Mouse (Mus musculus) hindbrain, embryonic 11.5 days (tissue): ENCODE results near the gene Maml3. TPM values are rescaled to one million over a fixed set of nuclear protein-coding genes. Genes with fewer than 3 reads are reported as not detected.

Experiments
- ATAC-seq: fragments of 200-750 bp; cut with Nextera tagmentation; 2 replicates; pipeline ENCODE4 v1.8.0; 2017; ENCODE audit warnings: mild to moderate bottlenecking, moderate TSS enrichment, moderate library complexity; ENCODE audit not compliant: low FRiP score
- DNase-seq: peaks from one replicate; pipeline ENCODE4 v3.0.0-alpha.2; 2015; ENCODE audit warnings: low spot score
- H3K27ac ChIP-seq: fragments of 300-500 bp; sonication (generic); 2 replicates; pipeline ENCODE4 v1.5.1; 2014; ENCODE audit warnings: mild to moderate bottlenecking, low read depth, low read length
- H3K27me3 ChIP-seq: fragments of 300-500 bp; sonication (generic); 2 replicates; pipeline ENCODE4 v1.6.1; 2014; ENCODE audit warnings: mild to moderate bottlenecking, low read length, moderate library complexity, mixed read lengths; ENCODE audit not compliant: control insufficient read depth, insufficient read depth
- H3K36me3 ChIP-seq: fragments of 300-500 bp; sonication (generic); 2 replicates; pipeline ENCODE4 v1.6.1; 2014; ENCODE audit warnings: mild to moderate bottlenecking, low read length, moderate library complexity, mixed read lengths; ENCODE audit not compliant: control insufficient read depth, insufficient read depth
- H3K4me1 ChIP-seq: fragments of 300-500 bp; sonication (generic); replicated peaks from 2 replicates; pipeline ENCODE4 v1.6.1; 2014; ENCODE audit warnings: low read length, mixed read lengths; ENCODE audit not compliant: control insufficient read depth, insufficient read depth
- H3K4me2 ChIP-seq: fragments of 300-500 bp; sonication (generic); replicated peaks from 2 replicates; pipeline ENCODE4 v1.6.1; 2014; ENCODE audit warnings: mild to moderate bottlenecking, low read depth, low read length
- H3K4me3 ChIP-seq: fragments of 300-500 bp; sonication (generic); 2 replicates; pipeline ENCODE4 v1.5.1; 2014; ENCODE audit warnings: low read depth, low read length
- H3K9ac ChIP-seq: fragments of 300-500 bp; sonication (generic); 2 replicates; pipeline ENCODE4 v1.6.1; 2014; ENCODE audit warnings: low read depth, low read length
- H3K9me3 ChIP-seq: fragments of 300-500 bp; sonication (generic); 2 replicates; pipeline ENCODE4 v1.6.1; 2016; ENCODE audit warnings: low read length; ENCODE audit not compliant: control insufficient read depth
- WGBS: fragments of 180-500 bp; shearing (Covaris S2); extraction: QIAGEN DNeasy Blood & Tissue Kit; methylation state at CpG from one replicate; pipeline ENCODE4 v1.1.7; 2014; 5-methylcytosine and 5-hydroxymethylcytosine counted together
- polyA plus RNA-seq: library from polyadenylated mRNA; unstranded; fragments of >200 nt; fragmentation: Nextera tagmentation; extraction: Ambion mirVana; gene quantifications from 2 replicates; pipeline ENCODE4 v1.2.1, GENCODE M21; 2014

Maml3 gene
- polyA plus RNA-seq, 1 experiment from 2014 or later = 7.5 TPM

DNA sequence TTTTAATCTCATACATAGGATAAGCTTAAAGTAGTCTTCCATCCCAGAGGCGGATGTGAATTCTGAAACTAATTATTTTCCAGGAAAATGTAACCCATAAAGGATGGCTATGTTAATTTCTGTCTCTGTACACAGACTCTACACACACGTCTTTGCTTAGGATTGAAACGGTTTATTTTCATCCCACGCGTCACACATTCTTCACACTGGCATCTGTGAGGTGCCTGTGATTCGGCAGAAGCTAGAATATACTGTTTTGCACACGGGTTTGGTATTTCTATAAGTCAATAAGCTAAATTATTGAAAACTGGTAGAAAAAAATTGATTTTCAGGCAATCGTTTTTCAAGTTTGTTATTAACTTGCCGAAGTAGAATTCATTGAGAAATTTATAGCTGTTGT, 4.0 kb downstream of the Maml3 start:
- no peaks in the 10 kb centered on the region for H3K4me1 ChIP-seq
- H3K4me2 ChIP-seq = peak overlapping the region; percentile 80
- H3K9me3 ChIP-seq = no peaks in the 10 kb centered on the region
- ATAC-seq (no peak), DNase-seq (peak; percentile 12)
- WGBS = 49% methylated on average over 9 of the region's 9 CpGs
- H3K9ac ChIP-seq = peak overlapping the region; percentile 92; the same call in 1 of the 2 replicates
- no peaks in the 10 kb centered on the region for H3K27me3 ChIP-seq
- no peaks in the 10 kb centered on the region for H3K36me3 ChIP-seq
- peak overlapping the region; percentile 98 for H3K27ac ChIP-seq
- peak overlapping the region; percentile 87; the same call in 1 of the 2 replicates for H3K4me3 ChIP-seq

DNA sequence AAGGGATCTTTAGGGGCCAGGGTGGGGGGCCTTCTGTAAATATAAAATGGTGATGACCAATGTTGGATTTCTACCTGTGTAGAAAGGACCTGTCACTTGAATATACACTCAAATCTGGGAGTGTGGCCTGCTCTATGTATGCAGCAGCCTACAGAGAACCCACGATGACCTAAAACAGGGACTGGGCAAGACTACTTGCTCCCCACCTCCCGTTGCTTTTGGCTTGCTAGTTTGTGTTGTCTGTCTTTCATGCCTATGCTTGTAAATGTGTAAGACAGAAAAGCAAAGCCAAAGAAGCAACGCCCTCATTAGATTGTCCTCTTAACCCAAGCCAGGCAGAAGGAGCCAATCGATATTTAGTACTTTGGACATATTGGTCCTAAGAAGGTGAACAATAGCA, 4.6 kb downstream of the Maml3 start:
- Histone ChIP-seq H3K27me3 (no peaks in the 10 kb centered on the region), H3K27ac (no peak overlapping the region), H3K9me3 (no peaks in the 10 kb centered on the region), H3K4me1 (no peaks in the 10 kb centered on the region), H3K9ac (no peak overlapping the region), H3K36me3 (no peaks in the 10 kb centered on the region), H3K4me3 (no peak overlapping the region), H3K4me2 (no peak overlapping the region)
- WGBS = 85% methylated on average over 4 of the region's 4 CpGs
- ATAC-seq (no peak), DNase-seq (no peak)

DNA sequence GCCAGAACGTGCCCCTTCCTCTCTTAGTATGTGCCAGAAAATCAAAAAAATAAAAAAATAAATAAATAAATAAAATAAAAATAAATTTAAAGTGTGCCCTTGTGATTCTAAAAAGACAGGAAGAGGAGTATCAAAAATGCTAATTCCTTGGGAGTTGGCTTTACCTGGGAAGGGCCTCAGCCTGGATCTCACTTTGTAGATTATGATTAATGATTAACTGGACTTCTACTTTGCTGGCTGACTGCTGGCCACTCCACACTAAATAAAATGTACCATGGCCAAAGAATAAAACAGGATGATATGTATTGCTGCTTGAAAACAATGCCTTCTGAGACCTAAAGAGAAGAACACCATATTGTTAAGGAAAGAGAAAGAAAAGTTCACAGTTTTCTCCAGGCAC, 5.6 kb downstream of the Maml3 start:
- no peak for DNase-seq
- whole genome bisulfite sequencing = 76% methylated on average over 1 of the region's 1 CpGs
- ATAC-seq = no peak

DNA sequence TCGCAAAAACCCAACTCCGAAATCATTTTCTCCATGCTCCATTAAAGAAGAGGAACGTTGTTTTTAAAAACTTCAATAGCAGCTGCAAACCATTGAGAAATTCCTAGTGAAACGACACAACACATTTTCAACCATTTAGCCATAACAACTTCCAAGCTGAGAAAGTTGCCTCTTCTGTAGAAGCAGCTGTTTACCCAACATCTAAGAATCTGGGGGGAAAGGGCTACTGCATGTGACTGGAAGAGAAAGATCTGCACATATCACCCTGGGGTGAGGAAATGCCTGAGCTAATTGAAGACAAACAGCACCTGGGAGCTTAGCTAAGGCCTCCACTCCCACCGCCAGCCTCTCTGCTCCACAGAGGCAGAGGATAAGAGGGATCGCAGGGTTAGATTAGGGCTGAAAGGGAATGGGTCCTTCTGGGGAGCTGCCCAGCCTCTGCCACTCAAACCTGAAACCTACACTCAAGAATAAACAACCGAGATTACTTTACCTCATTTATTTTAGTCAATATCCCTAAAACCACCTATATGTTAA, 13.5 kb downstream of the Maml3 start:
- ATAC-seq (no peak), DNase-seq (no peak)
- WGBS = 55% methylated on average over 7 of the region's 7 CpGs

More for the DNA sequence above, 5.6 kb downstream of the Maml3 start:
- H3K27me3 ChIP-seq = no peaks in the 10 kb centered on the region
- no peak overlapping the region for H3K27ac ChIP-seq
- H3K4me1 ChIP-seq = no peaks in the 10 kb centered on the region
- H3K4me3 ChIP-seq = no peak overlapping the region
- H3K36me3 ChIP-seq = no peaks in the 10 kb centered on the region
- H3K9ac ChIP-seq = no peak overlapping the region
- H3K4me2 ChIP-seq = no peak overlapping the region
- H3K9me3 ChIP-seq = no peaks in the 10 kb centered on the region

GRCm38 (mm10) chr3:52090230-52090873, 14.5 kb downstream of the Maml3 start:
- WGBS = 77% methylated on average over 8 of the region's 8 CpGs
- DNase-seq (no peak), ATAC-seq (no peak)

More for the DNA sequence above, 13.5 kb downstream of the Maml3 start:
- Histone ChIP-seq H3K9ac (no peak overlapping the region), H3K4me1 (peaks cover 12% of the 10 kb centered on the region; the same call in 1 of the 2 replicates), H3K36me3 (no peaks in the 10 kb centered on the region), H3K9me3 (no peaks in the 10 kb centered on the region), H3K4me3 (no peak overlapping the region), H3K27ac (no peak overlapping the region), H3K4me2 (no peak overlapping the region), H3K27me3 (no peaks in the 10 kb centered on the region)

DNA sequence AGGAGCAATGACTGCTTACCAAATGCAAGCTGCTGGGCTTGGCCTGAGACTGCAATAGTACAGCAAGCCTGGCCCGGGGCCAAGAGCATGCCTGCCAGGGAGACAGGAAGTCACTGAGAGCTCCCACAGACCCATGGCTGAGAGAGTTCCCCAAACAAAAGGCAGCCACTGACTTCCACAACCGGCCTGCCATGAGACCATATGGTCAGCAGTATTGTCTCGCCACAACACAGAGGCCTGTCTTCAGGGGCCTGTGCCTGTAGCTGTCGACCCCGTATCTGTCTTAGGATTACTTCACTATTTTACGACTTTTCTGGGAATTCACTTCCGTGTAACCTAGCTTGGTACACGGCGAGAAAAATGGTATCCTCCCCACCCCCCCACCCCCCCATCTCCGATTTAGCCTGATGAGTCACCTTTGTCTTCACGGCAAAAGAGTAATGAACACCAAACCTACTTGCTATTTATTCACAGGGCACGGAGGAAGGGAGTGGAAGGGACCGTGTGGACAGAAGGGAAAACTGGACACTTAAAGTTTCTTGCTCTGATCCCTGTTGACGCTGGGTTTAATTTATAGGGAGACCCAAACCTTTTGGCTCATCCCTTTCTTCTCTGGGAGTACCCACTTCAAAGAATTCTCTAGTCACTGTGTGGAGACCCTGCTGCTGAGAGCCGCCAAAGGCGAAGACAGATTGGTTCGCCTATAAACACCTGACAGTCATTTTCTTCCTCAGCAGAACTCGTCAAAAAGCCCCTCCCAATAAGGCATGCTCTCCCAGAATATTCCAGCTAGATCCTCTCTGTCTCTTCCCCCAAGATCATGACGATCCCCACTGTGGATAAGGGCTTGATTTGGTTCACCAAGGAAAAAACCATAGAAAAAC, 16.2 kb downstream of the Maml3 start:
- Histone ChIP-seq H3K27me3 (no peaks in the 10 kb centered on the region), H3K4me3 (no peak overlapping the region), H3K27ac (peak overlapping the region; percentile 84), H3K9me3 (no peaks in the 10 kb centered on the region), H3K4me1 (peaks cover 12% of the 10 kb centered on the region; the same call in 1 of the 2 replicates), H3K4me2 (peak overlapping the region; percentile 9; the same call in 1 of the 2 replicates), H3K36me3 (no peaks in the 10 kb centered on the region), H3K9ac (peak overlapping the region; percentile 31)
- 19% methylated on average over 19 of the region's 19 CpGs for WGBS
- peak; percentile 86 for DNase-seq
- peak; percentile 90 for ATAC-seq

More at GRCm38 (mm10) chr3:52090230-52090873, 14.5 kb downstream of the Maml3 start:
- H3K9me3 ChIP-seq = no peaks in the 10 kb centered on the region
- H3K4me3 ChIP-seq = no peak overlapping the region
- no peak overlapping the region for H3K9ac ChIP-seq
- H3K4me1 ChIP-seq = peaks cover 12% of the 10 kb centered on the region; the same call in 1 of the 2 replicates
- no peaks in the 10 kb centered on the region for H3K36me3 ChIP-seq
- H3K27me3 ChIP-seq = no peaks in the 10 kb centered on the region
- no peak overlapping the region for H3K4me2 ChIP-seq
- H3K27ac ChIP-seq = no peak overlapping the region

DNA sequence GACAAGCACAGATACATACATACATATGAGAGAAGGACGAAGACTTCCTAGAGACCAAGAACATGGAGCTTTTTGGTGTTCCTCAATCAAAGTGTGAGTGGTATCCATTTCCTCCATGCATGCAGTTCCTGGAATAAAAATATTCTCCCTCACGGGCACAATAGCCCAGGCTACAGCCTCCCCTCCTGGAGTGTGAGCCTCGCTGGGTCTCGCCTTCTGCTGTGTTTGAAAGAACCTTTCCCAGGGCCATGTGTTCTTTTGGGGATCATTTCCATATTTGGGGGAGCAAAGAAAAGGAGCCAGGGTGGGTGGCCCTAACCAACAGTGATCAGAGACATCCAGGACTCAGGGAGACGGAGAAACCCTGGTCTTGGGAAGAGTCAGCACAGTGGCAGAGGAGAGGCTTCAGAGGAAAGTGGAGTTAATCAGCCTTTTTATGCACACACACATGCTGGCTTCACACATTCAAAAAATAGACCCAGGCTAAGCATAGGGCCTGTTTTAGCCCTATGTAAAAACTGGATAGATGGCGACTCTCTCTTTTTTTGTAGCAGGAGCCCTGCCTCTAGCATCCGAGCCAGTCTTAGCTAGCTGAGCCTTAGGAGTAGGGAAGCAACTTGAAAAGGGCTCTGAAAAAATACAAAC, 17.1 kb downstream of the Maml3 start:
- Histone ChIP-seq H3K4me2 (no peak overlapping the region), H3K4me1 (peaks cover 12% of the 10 kb centered on the region; the same call in 1 of the 2 replicates), H3K9me3 (no peaks in the 10 kb centered on the region), H3K4me3 (no peak overlapping the region), H3K36me3 (no peaks in the 10 kb centered on the region), H3K27ac (peak overlapping the region; percentile 84), H3K27me3 (no peaks in the 10 kb centered on the region), H3K9ac (peak overlapping the region; percentile 31)
- ATAC-seq = peak; percentile 41
- DNase-seq = no peak
- WGBS = 69% methylated on average over 7 of the region's 7 CpGs

- DNase-seq (no peak), ATAC-seq (no peak)
- Histone ChIP-seq H3K4me1 (no peaks in the 10 kb centered on the region), H3K36me3 (no peaks in the 10 kb centered on the region), H3K9me3 (no peaks in the 10 kb centered on the region), H3K27ac (no peak overlapping the region), H3K4me3 (no peak overlapping the region), H3K27me3 (no peaks in the 10 kb centered on the region), H3K9ac (no peak overlapping the region), H3K4me2 (no peak overlapping the region)
- 94% methylated on average over 2 of the region's 2 CpGs for WGBS
Measured at GRCm38 (mm10) chr3:52078763-52079162, 26.1 kb downstream of the Maml3 start.
